Mouse (Mus musculus): ENCODE data around the gene Cyp2d11. TPM values are rescaled to one million over a fixed set of nuclear protein-coding genes. Genes with fewer than 3 reads are reported as not detected.
A peak's percentile ranks its signal among the peaks of the same experiment; 100 is the strongest.

Cyp2d11 gene
- polyA plus RNA-seq, 1 experiment from 2014 or later: not detected

DNA sequence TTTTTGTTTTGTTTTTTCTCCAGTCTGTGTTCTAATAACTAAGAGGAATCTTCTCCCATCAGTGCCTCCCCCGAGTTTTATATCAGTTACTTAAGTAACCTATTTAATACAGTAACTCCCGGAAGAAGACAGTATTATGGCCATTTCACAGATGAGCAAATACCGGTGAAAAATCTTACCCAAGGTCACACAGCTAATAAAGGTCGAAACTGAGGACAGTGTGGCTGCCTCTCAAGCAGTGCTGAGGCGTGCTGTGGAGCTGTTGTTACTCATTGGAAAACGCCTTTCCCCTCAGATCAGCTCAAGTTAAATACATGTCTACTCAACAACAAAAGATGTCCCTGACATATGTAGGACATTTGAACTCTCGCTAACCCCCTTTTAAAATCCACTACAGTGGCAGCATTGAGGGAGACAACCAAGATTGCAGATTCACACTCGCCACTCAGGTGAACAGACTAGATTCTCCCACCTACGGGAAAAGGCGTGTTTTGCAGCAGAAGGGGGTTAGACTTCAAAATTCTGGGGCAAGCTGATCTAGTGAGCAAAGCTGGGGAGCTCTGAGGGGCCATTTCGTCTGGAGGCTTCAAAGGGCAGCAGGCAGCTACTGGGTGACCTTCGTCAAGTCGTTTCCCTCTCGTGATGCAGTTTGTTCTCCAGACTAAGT lies 40.6 kb downstream of the Cyp2d11 start:
- H3K36me3 ChIP-seq (ENCODE audit: control insufficient read depth, insufficient read depth, low read length): peaks cover 15% of the 10 kb centered on the region
- TF ChIP-seq EP300 (optimal IDR thresholded peaks at IDR 0.05): no peak
- TF ChIP-seq CTCF (IDR thresholded peaks at IDR 0.05; ENCODE audit: low read depth): no peak
- 17% methylated on average over 14 of the region's 14 CpGs for WGBS

DNA sequence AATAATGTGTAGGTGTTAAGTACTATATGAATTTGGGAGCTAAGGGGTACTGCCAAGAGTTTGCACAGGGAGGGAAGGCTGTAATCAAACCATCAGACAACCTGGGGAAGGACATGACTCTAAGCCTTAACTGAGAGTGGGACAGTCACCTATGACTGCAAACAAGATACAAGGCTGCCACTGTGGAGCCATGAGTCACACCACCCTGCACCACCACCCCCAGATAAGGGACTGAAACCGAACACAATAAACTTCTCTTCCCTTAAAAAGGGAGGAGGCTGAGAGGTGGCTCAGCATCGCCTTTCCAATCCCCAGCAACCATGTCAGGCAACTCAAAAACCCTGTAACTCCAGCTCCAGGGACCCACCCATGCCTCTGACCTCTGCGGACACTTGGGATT lies 42.3 kb downstream of the Cyp2d11 start:
- no peak overlapping the region for H3K4me3 ChIP-seq (ENCODE audit: low read depth, low read length)
- H3K27ac ChIP-seq (replicated peaks): no peak overlapping the region
- DNase-seq (ENCODE audit: low spot score): no peak
- H3K9me3 ChIP-seq (ENCODE audit: control insufficient read depth, low read length): no peaks in the 10 kb centered on the region
- H3K36me3 ChIP-seq (ENCODE audit: control insufficient read depth, insufficient read depth, low read length): peaks cover 17% of the 10 kb centered on the region
- H3K4me2 ChIP-seq (replicated peaks; ENCODE audit: low read depth): no peak overlapping the region
- H3K9ac ChIP-seq (ENCODE audit: low read length): no peak overlapping the region
- WGBS: 49% methylated on average over 3 of the region's 3 CpGs
- 0 out of 2 replicates have a peak, but pooled peaks cover 7% of the 10 kb centered on the region for H3K4me1 ChIP-seq (replicated peaks; ENCODE audit: control insufficient read depth, insufficient read depth)
- H3K27me3 ChIP-seq (ENCODE audit: control insufficient read depth, insufficient read depth, low read length): no peaks in the 10 kb centered on the region
- ATAC-seq (ENCODE audit: low FRiP score, low TSS enrichment): no peak
- TF ChIP-seq CTCF (IDR thresholded peaks at IDR 0.05; ENCODE audit: low read depth) (no peak), EP300 (optimal IDR thresholded peaks at IDR 0.05) (no peak)

More for the DNA sequence above, 40.6 kb downstream of the Cyp2d11 start:
- DNase-seq (ENCODE audit: low spot score) (no peak), ATAC-seq (ENCODE audit: low FRiP score, low TSS enrichment) (no peak)
- H3K4me1 ChIP-seq (replicated peaks; ENCODE audit: control insufficient read depth, insufficient read depth): no peaks in the 10 kb centered on the region
- peak overlapping the region; percentile 81 for H3K4me2 ChIP-seq (replicated peaks; ENCODE audit: low read depth)
- H3K9me3 ChIP-seq (ENCODE audit: control insufficient read depth, low read length): no peaks in the 10 kb centered on the region
- H3K9ac ChIP-seq (ENCODE audit: low read length): peak overlapping the region; percentile 98
- H3K4me3 ChIP-seq (ENCODE audit: low read depth, low read length): peak overlapping the region; percentile 96
- H3K27ac ChIP-seq (replicated peaks): peak overlapping the region; percentile 89
- H3K27me3 ChIP-seq (ENCODE audit: control insufficient read depth, insufficient read depth, low read length): no peaks in the 10 kb centered on the region

DNA sequence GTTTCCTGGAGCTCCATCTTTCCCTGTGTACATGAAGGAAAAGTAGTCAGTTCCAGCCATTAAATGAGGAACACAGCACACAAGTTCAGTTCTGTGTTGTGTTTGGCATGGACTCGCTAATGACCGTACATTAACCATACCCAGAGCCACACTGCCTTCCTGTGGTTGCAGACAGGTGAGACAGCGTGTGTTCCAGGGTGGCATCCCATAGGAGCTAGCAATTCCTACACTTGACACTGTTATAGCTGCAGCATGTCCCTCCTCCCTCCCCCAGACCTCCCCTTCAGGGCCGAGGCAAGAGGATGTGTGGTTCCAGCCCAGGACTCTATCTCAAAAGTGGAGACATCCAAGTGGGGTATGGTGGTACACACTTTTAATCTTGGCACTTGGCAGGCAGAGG lies 43.5 kb downstream of the Cyp2d11 start:
- no peak for DNase-seq (ENCODE audit: low spot score)
- H3K4me1 ChIP-seq (replicated peaks; ENCODE audit: control insufficient read depth, insufficient read depth): peaks cover 7% of the 10 kb centered on the region; the same call in 1 of the 2 replicates
- TF ChIP-seq CTCF (IDR thresholded peaks at IDR 0.05; ENCODE audit: low read depth) (peak; percentile 39; the same call in 1 of the 2 replicates), EP300 (optimal IDR thresholded peaks at IDR 0.05) (no peak)
- no peak overlapping the region for H3K4me3 ChIP-seq (ENCODE audit: low read depth, low read length)
- H3K4me2 ChIP-seq (replicated peaks; ENCODE audit: low read depth): no peak overlapping the region
- no peak for ATAC-seq (ENCODE audit: low FRiP score, low TSS enrichment)
- no peaks in the 10 kb centered on the region for H3K27me3 ChIP-seq (ENCODE audit: control insufficient read depth, insufficient read depth, low read length)
- no peaks in the 10 kb centered on the region for H3K9me3 ChIP-seq (ENCODE audit: control insufficient read depth, low read length)
- 69% methylated on average over 3 of the region's 4 CpGs for WGBS
- H3K36me3 ChIP-seq (ENCODE audit: control insufficient read depth, insufficient read depth, low read length): peaks cover 17% of the 10 kb centered on the region
- H3K9ac ChIP-seq (ENCODE audit: low read length): no peak overlapping the region
- H3K27ac ChIP-seq (replicated peaks): no peak overlapping the region

DNA sequence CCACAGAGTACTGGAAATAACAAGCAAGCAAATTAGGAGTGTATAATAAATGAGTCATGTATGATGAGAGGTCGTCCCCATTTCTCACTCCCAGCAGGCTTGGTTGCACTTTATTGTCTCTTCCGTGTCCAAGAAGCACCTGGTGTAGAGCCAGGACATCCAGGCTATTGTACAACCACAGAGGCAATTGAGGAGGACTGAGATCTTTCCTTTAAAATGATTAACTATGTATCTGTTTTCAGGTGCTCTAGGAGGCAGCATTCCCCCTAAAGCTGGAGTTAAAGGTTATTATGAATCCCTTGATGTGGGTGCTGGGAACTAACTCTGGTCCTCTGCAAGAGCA lies 44.9 kb downstream of the Cyp2d11 start:
- Histone ChIP-seq H3K36me3 (ENCODE audit: control insufficient read depth, insufficient read depth, low read length) (peaks cover 17% of the 10 kb centered on the region), H3K27me3 (ENCODE audit: control insufficient read depth, insufficient read depth, low read length) (no peaks in the 10 kb centered on the region), H3K4me1 (replicated peaks; ENCODE audit: control insufficient read depth, insufficient read depth) (peaks cover 7% of the 10 kb centered on the region; the same call in 1 of the 2 replicates), H3K9me3 (ENCODE audit: control insufficient read depth, low read length) (no peaks in the 10 kb centered on the region), H3K4me3 (ENCODE audit: low read depth, low read length) (no peak overlapping the region), H3K27ac (replicated peaks) (no peak overlapping the region), H3K4me2 (replicated peaks; ENCODE audit: low read depth) (no peak overlapping the region), H3K9ac (ENCODE audit: low read length) (no peak overlapping the region)
- no peak for DNase-seq (ENCODE audit: low spot score)
- TF ChIP-seq CTCF (IDR thresholded peaks at IDR 0.05; ENCODE audit: low read depth): no peak
- no peak for TF ChIP-seq EP300 (optimal IDR thresholded peaks at IDR 0.05)
- 81% methylated on average over 2 of the region's 2 CpGs for WGBS
- ATAC-seq (ENCODE audit: low FRiP score, low TSS enrichment): no peak

DNA sequence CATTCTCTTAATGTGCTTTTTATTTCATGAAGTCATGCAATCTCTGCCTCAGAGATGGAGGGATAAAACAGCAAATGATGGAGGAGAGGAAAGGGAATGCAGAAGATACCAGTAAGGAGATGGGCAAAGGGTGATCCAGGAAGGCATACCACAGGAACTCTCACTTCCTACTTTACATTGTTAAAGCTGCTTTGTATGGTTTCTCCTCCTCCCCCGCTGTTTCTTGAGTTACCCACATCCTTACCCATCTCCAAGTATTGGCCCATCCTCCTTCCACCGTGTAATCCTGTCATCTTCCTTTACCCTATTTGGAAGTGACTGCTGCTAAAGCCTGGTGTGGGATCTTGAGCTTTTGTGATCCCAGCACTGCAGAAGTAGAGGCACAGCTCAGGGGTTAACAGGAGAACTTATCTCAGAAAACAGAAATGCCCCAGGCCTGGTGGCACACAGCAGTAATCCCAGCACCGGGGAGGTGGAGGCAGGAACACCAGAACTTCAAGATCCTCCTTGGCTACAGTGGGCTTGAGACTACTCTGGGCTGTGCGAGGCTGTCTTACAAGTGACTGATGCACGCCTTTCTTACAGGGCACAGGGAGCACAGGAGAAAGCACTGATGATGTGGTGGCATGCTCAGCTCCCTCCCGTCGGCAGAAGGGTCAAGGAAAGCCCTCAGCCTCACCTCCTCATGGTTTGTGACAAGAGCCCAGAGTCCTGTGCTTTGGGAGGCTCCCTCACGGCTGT lies 45.4 kb downstream of the Cyp2d11 start:
- H3K4me1 ChIP-seq (replicated peaks; ENCODE audit: control insufficient read depth, insufficient read depth): peaks cover 7% of the 10 kb centered on the region; the same call in 1 of the 2 replicates
- no peaks in the 10 kb centered on the region for H3K9me3 ChIP-seq (ENCODE audit: control insufficient read depth, low read length)
- DNase-seq (ENCODE audit: low spot score) (no peak), ATAC-seq (ENCODE audit: low FRiP score, low TSS enrichment) (no peak)
- H3K27ac ChIP-seq (replicated peaks): no peak overlapping the region
- H3K27me3 ChIP-seq (ENCODE audit: control insufficient read depth, insufficient read depth, low read length): no peaks in the 10 kb centered on the region
- no peak for TF ChIP-seq EP300 (optimal IDR thresholded peaks at IDR 0.05)
- no peak for TF ChIP-seq CTCF (IDR thresholded peaks at IDR 0.05; ENCODE audit: low read depth)
- no peak overlapping the region for H3K4me2 ChIP-seq (replicated peaks; ENCODE audit: low read depth)
- WGBS: 75% methylated on average over 8 of the region's 8 CpGs
- H3K9ac ChIP-seq (ENCODE audit: low read length): no peak overlapping the region
- H3K36me3 ChIP-seq (ENCODE audit: control insufficient read depth, insufficient read depth, low read length): peaks cover 17% of the 10 kb centered on the region
- H3K4me3 ChIP-seq (ENCODE audit: low read depth, low read length): no peak overlapping the region

DNA sequence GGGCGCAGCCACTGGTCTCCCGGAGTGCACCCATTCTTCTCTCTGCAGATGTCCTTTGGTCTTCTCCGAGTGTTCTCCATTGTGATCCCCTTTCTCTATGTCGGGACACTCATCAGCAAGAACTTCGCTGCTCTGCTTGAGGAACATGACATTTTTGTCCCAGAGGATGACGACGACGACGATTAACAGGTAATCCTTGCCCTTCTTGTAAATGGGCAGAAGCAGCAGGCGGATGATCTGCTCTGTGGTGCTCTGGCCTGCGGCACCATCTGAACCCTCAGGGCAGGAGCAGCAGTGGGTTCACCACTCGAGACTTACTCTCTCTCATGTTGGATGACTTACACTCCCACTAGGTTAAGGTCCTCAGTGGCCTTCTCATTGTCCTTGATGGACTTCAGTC lies 46.0 kb downstream of the Cyp2d11 start:
- no peaks in the 10 kb centered on the region for H3K9me3 ChIP-seq (ENCODE audit: control insufficient read depth, low read length)
- DNase-seq (ENCODE audit: low spot score) (no peak), ATAC-seq (ENCODE audit: low FRiP score, low TSS enrichment) (no peak)
- no peak overlapping the region for H3K9ac ChIP-seq (ENCODE audit: low read length)
- peaks cover 7% of the 10 kb centered on the region; the same call in 1 of the 2 replicates for H3K4me1 ChIP-seq (replicated peaks; ENCODE audit: control insufficient read depth, insufficient read depth)
- H3K4me2 ChIP-seq (replicated peaks; ENCODE audit: low read depth): no peak overlapping the region
- 92% methylated on average over 12 of the region's 12 CpGs for WGBS
- H3K4me3 ChIP-seq (ENCODE audit: low read depth, low read length): no peak overlapping the region
- no peak for TF ChIP-seq CTCF (IDR thresholded peaks at IDR 0.05; ENCODE audit: low read depth)
- TF ChIP-seq EP300 (optimal IDR thresholded peaks at IDR 0.05): no peak
- H3K27ac ChIP-seq (replicated peaks): no peak overlapping the region
- H3K27me3 ChIP-seq (ENCODE audit: control insufficient read depth, insufficient read depth, low read length): no peaks in the 10 kb centered on the region
- H3K36me3 ChIP-seq (ENCODE audit: control insufficient read depth, insufficient read depth, low read length): peaks cover 17% of the 10 kb centered on the region

Measured in stomach, postnatal 0 days (tissue).